Mouse (Mus musculus): ENCODE results near the gene Iqcf3. TPM values are rescaled to one million over a fixed set of nuclear protein-coding genes. Genes with fewer than 3 reads are reported as not detected.

The Iqcf3 gene
- polyA plus RNA-seq, 1 experiment from 2014 or later: not detected

DNA sequence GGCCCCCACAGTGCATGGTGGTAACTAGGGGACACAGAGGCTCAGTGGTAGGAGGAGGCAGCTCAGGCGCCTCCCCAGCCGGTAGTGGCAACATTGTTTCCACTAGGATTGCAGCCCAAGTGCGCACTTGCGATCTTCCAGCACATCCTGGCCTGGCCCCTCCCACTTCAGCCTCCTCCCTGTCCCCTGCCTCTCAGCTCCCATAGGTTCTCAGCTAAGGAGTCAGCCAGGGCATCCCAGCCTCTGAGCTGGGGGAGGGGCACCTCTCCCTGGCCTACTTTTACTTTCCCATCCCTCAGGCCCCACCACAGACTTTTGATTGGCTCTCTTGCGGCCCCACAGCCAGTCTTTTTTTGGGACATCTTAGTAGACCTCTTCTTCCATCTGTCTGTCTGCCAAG, 89.5 kb downstream of the Iqcf3 start:
- no peak for ATAC-seq (ENCODE audit: insufficient number of reproducible peaks, insufficient read depth, low FRiP score, low read depth)
- peak overlapping the region in 1 of 2 experiments; percentile 4; a peak in 1 of 4 replicates for H3K4me3 ChIP-seq (ENCODE audit: control insufficient read depth in 1 of 2, insufficient read depth in 1 of 2, low read depth in 1 of 2, low read length in 2 of 2)
- no peak overlapping the region for H3K27ac ChIP-seq (replicated peaks in 1 of 2; ENCODE audit: control insufficient read depth in 1 of 2, insufficient read depth in 1 of 2, low read depth in 2 of 2, low read length in 2 of 2)
- peak overlapping the region; percentile 43 for H3K4me2 ChIP-seq (ENCODE audit: low read length)
- 8% methylated on average over 5 of the region's 5 CpGs for WGBS
- H3K4me1 ChIP-seq (ENCODE audit: control insufficient read depth in 2 of 2, insufficient read depth in 2 of 2, low read length in 2 of 2): peaks cover 20% of the 10 kb centered on the region in 2 experiments
- H3K9me3 ChIP-seq (ENCODE audit: control insufficient read depth, low read length): no peaks in the 10 kb centered on the region
- peak overlapping the region; percentile 11; the same call in 1 of the 2 replicates for H3K9ac ChIP-seq (ENCODE audit: low read length)
- H3K36me3 ChIP-seq (ENCODE audit: control insufficient read depth, insufficient read depth, low read length): no peaks in the 10 kb centered on the region
- no peaks in the 10 kb centered on the region for H3K27me3 ChIP-seq (ENCODE audit: control insufficient read depth, insufficient read depth, low read length)

GRCm38 (mm10) chr9:106470991-106471750, 90.3 kb downstream of the Iqcf3 start:
- Histone ChIP-seq H3K9me3 (ENCODE audit: control insufficient read depth, low read length) (no peaks in the 10 kb centered on the region), H3K27me3 (ENCODE audit: control insufficient read depth, insufficient read depth, low read length) (peaks cover under 1% of the 10 kb centered on the region; the same call in 1 of the 2 replicates), H3K4me3 (ENCODE audit: control insufficient read depth in 1 of 2, insufficient read depth in 1 of 2, low read depth in 1 of 2, low read length in 2 of 2) (no peak overlapping the region), H3K4me2 (ENCODE audit: low read length) (peak overlapping the region; percentile 43), H3K27ac (replicated peaks in 1 of 2; ENCODE audit: control insufficient read depth in 1 of 2, insufficient read depth in 1 of 2, low read depth in 2 of 2, low read length in 2 of 2) (no peak overlapping the region), H3K4me1 (ENCODE audit: control insufficient read depth in 2 of 2, insufficient read depth in 2 of 2, low read length in 2 of 2) (peaks cover 15 to 18% of the 10 kb centered on the region in 2 experiments), H3K9ac (ENCODE audit: low read length) (peak overlapping the region; percentile 11; the same call in 1 of the 2 replicates), H3K36me3 (ENCODE audit: control insufficient read depth, insufficient read depth, low read length) (no peaks in the 10 kb centered on the region)
- no peak for ATAC-seq (ENCODE audit: insufficient number of reproducible peaks, insufficient read depth, low FRiP score, low read depth)
- WGBS: 70% methylated on average over 14 of the region's 14 CpGs

GRCm38 (mm10) chr9:106469776-106470175, 91.7 kb downstream of the Iqcf3 start:
- H3K9me3 ChIP-seq (ENCODE audit: control insufficient read depth, low read length): no peaks in the 10 kb centered on the region
- peaks cover 8% of the 10 kb centered on the region for H3K27me3 ChIP-seq (ENCODE audit: control insufficient read depth, insufficient read depth, low read length)
- H3K36me3 ChIP-seq (ENCODE audit: control insufficient read depth, insufficient read depth, low read length): no peaks in the 10 kb centered on the region
- H3K4me1 ChIP-seq (ENCODE audit: control insufficient read depth in 2 of 2, insufficient read depth in 2 of 2, low read length in 2 of 2): peaks cover 14 to 17% of the 10 kb centered on the region in 2 experiments
- WGBS: 58% methylated on average over 9 of the region's 9 CpGs
- ATAC-seq (ENCODE audit: insufficient number of reproducible peaks, insufficient read depth, low FRiP score, low read depth): no peak
- H3K4me2 ChIP-seq (ENCODE audit: low read length): no peak overlapping the region
- H3K27ac ChIP-seq (replicated peaks in 1 of 2; ENCODE audit: control insufficient read depth in 1 of 2, insufficient read depth in 1 of 2, low read depth in 2 of 2, low read length in 2 of 2): no peak overlapping the region
- H3K4me3 ChIP-seq (ENCODE audit: control insufficient read depth in 1 of 2, insufficient read depth in 1 of 2, low read depth in 1 of 2, low read length in 2 of 2): no peak overlapping the region
- no peak overlapping the region for H3K9ac ChIP-seq (ENCODE audit: low read length)

- H3K9me3 ChIP-seq (ENCODE audit: control insufficient read depth, low read length): no peaks in the 10 kb centered on the region
- no peak overlapping the region for H3K4me2 ChIP-seq (ENCODE audit: low read length)
- no peaks in the 10 kb centered on the region for H3K36me3 ChIP-seq (ENCODE audit: control insufficient read depth, insufficient read depth, low read length)
- WGBS: 63% methylated on average over 6 of the region's 6 CpGs
- no peak for ATAC-seq (ENCODE audit: insufficient number of reproducible peaks, insufficient read depth, low FRiP score, low read depth)
- H3K27ac ChIP-seq (replicated peaks in 1 of 2; ENCODE audit: control insufficient read depth in 1 of 2, insufficient read depth in 1 of 2, low read depth in 2 of 2, low read length in 2 of 2): no peak overlapping the region
- H3K4me3 ChIP-seq (ENCODE audit: control insufficient read depth in 1 of 2, insufficient read depth in 1 of 2, low read depth in 1 of 2, low read length in 2 of 2): no peak overlapping the region
- H3K27me3 ChIP-seq (ENCODE audit: control insufficient read depth, insufficient read depth, low read length): peaks cover 8% of the 10 kb centered on the region
- H3K9ac ChIP-seq (ENCODE audit: low read length): no peak overlapping the region
- peaks cover 15 to 16% of the 10 kb centered on the region in 2 experiments for H3K4me1 ChIP-seq (ENCODE audit: control insufficient read depth in 2 of 2, insufficient read depth in 2 of 2, low read length in 2 of 2)
These were observed 92.1 kb downstream of the Iqcf3 start for GRCm38 (mm10) chr9:106469317-106469716.

DNA sequence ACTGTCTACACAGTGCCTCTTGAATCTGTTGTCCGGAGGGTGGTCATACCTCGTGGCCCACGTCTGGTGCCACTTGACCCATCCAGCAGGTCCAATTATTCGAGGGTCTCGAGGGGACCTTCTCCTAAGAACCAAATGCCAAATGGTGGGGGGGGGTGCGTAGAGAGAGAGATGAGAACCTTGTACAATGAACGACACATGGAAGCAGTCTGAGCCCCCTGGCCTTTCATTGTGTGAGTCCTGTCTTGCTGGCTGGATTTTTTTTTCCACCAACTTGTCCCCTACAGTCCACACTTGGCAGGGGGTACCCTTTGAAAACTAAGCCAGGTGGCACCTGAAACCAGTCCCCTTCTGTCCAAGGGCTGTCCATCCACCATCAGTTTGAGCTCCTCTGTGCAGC, 93.7 kb downstream of the Iqcf3 start:
- Histone ChIP-seq H3K4me2 (ENCODE audit: low read length) (no peak overlapping the region), H3K4me1 (ENCODE audit: control insufficient read depth in 2 of 2, insufficient read depth in 2 of 2, low read length in 2 of 2) (peaks cover 15 to 17% of the 10 kb centered on the region in 2 experiments), H3K27ac (replicated peaks in 1 of 2; ENCODE audit: control insufficient read depth in 1 of 2, insufficient read depth in 1 of 2, low read depth in 2 of 2, low read length in 2 of 2) (no peak overlapping the region), H3K9me3 (ENCODE audit: control insufficient read depth, low read length) (no peaks in the 10 kb centered on the region), H3K27me3 (ENCODE audit: control insufficient read depth, insufficient read depth, low read length) (peaks cover 8% of the 10 kb centered on the region), H3K9ac (ENCODE audit: low read length) (no peak overlapping the region), H3K36me3 (ENCODE audit: control insufficient read depth, insufficient read depth, low read length) (peaks cover 15% of the 10 kb centered on the region), H3K4me3 (ENCODE audit: control insufficient read depth in 1 of 2, insufficient read depth in 1 of 2, low read depth in 1 of 2, low read length in 2 of 2) (no peak overlapping the region)
- no peak for ATAC-seq (ENCODE audit: insufficient number of reproducible peaks, insufficient read depth, low FRiP score, low read depth)
- 93% methylated on average over 7 of the region's 7 CpGs for WGBS

DNA sequence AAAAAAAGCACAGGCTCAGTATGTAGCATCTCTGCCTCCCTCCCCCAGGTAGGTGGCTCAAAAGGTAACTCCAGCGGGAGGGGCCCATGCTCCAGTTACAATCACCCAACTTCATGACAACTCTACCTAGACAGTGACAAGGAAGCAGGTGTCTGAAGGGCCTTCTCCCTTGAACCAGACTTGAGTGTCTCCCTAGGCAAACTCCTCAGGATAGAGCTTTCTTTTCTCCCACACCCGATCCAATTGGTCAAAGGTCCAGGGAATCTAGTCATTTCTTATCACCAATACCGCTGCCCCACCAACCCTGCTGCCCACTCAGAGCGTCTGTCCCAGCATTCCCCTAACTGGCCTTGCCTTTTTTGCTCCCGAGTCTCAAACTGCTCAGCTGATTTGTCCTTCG, 94.7 kb downstream of the Iqcf3 start:
- Histone ChIP-seq H3K4me2 (ENCODE audit: low read length) (no peak overlapping the region), H3K9me3 (ENCODE audit: control insufficient read depth, low read length) (no peaks in the 10 kb centered on the region), H3K4me3 (ENCODE audit: control insufficient read depth in 1 of 2, insufficient read depth in 1 of 2, low read depth in 1 of 2, low read length in 2 of 2) (no peak overlapping the region), H3K27me3 (ENCODE audit: control insufficient read depth, insufficient read depth, low read length) (peaks cover 8% of the 10 kb centered on the region), H3K36me3 (ENCODE audit: control insufficient read depth, insufficient read depth, low read length) (peaks cover 24% of the 10 kb centered on the region), H3K4me1 (ENCODE audit: control insufficient read depth in 2 of 2, insufficient read depth in 2 of 2, low read length in 2 of 2) (peaks cover 7 to 14% of the 10 kb centered on the region in 2 experiments; a peak in 3 of 4 replicates), H3K27ac (replicated peaks in 1 of 2; ENCODE audit: control insufficient read depth in 1 of 2, insufficient read depth in 1 of 2, low read depth in 2 of 2, low read length in 2 of 2) (no peak overlapping the region), H3K9ac (ENCODE audit: low read length) (no peak overlapping the region)
- 81% methylated on average over 6 of the region's 6 CpGs for WGBS
- no peak for ATAC-seq (ENCODE audit: insufficient number of reproducible peaks, insufficient read depth, low FRiP score, low read depth)

DNA sequence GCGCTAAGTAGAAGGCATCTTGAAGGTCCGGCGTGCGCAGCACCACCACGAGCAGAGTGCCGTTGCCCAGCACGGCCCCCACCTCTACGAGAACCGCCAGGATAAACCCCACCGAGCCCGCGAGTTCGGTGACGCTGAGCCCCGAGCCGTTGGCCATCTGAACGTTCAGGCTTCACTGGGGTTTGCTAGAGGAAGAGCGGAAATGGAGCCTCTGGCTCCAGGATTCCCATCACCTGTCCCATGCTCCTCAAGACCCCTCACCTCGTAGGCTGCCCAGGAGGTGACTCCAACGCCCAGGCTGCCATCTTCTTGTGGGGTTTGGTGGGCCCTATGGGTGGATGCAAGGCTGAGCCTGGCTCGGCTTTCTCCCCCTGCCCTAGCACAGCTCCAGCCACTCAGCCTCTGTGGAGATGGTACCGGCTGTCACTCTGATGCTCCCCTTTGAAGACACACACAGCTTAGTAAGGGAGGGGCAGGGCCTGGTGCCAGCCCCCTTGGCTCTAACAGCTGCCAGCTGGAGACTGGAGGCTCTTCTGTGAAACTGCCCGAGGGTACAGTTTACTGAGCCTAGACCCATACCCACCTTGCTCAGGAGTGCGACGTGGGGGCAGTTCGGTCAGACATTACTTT, 95.7 kb downstream of the Iqcf3 start, which contains the start of gene Gpr62:
Gene Gpr62, minus strand, starts transcription at position 368 of the 630 bp plus-strand sequence.
- H3K4me1 ChIP-seq (ENCODE audit: control insufficient read depth in 2 of 2, insufficient read depth in 2 of 2, low read length in 2 of 2): peaks cover 4 to 11% of the 10 kb centered on the region in 2 experiments; a peak in 3 of 4 replicates
- H3K9me3 ChIP-seq (ENCODE audit: control insufficient read depth, low read length): no peaks in the 10 kb centered on the region
- 0 out of 2 replicates have a peak, but pooled peaks have one; percentile 19 for ATAC-seq (ENCODE audit: insufficient number of reproducible peaks, insufficient read depth, low FRiP score, low read depth)
- 28% methylated on average over 26 of the region's 26 CpGs for WGBS
- peaks cover 8% of the 10 kb centered on the region for H3K27me3 ChIP-seq (ENCODE audit: control insufficient read depth, insufficient read depth, low read length)
- peak within 1 kb of the TSS in 1 of 2 experiments; percentile 37; a peak in 1 of 4 replicates for H3K27ac ChIP-seq (replicated peaks in 1 of 2; ENCODE audit: control insufficient read depth in 1 of 2, insufficient read depth in 1 of 2, low read depth in 2 of 2, low read length in 2 of 2)
- H3K9ac ChIP-seq (ENCODE audit: low read length): peak within 1 kb of the TSS; percentile 80
- peak within 1 kb of the TSS; percentile 98 for H3K4me2 ChIP-seq (ENCODE audit: low read length)
- H3K36me3 ChIP-seq (ENCODE audit: control insufficient read depth, insufficient read depth, low read length): peaks cover 32% of the 10 kb centered on the region
- peak within 1 kb of the TSS; percentile 51 to 63 for H3K4me3 ChIP-seq (ENCODE audit: control insufficient read depth in 1 of 2, insufficient read depth in 1 of 2, low read depth in 1 of 2, low read length in 2 of 2)

Data from heart, embryonic 14.5 days (tissue).